Mouse (Mus musculus) splenic B cell, adult 2 months (primary cell): ENCODE data around the gene Gm4922.
A peak's percentile ranks its signal among the peaks of the same experiment; 100 is the strongest.

Source experiments
- DNase-seq: peaks from one replicate; pipeline ENCODE4 v3.0.0-alpha.2; 2011; ENCODE audit warnings: low read depth, low spot score
- H3K27me3 ChIP-seq: 2 replicates; pipeline ENCODE4 v1.6.1; 2012; ENCODE audit warnings: mild to moderate bottlenecking, low read length, moderate library complexity, mixed read lengths; ENCODE audit not compliant: control insufficient read depth, poor library complexity, insufficient read depth, severe bottlenecking
- H3K36me3 ChIP-seq: 2 replicates; pipeline ENCODE4 v1.6.1; 2012; ENCODE audit warnings: mild to moderate bottlenecking, low read length, moderate library complexity, mixed read lengths; ENCODE audit not compliant: control insufficient read depth, poor library complexity, insufficient read depth, severe bottlenecking

Gm4922 gene

GRCm38 (mm10) chr10:18760241-18760640 is 26.4 kb downstream of the Gm4922 start:
- peak; percentile 24 for DNase-seq
- Histone ChIP-seq H3K36me3 (no peaks in the 10 kb centered on the region), H3K27me3 (no peaks in the 10 kb centered on the region)

DNA sequence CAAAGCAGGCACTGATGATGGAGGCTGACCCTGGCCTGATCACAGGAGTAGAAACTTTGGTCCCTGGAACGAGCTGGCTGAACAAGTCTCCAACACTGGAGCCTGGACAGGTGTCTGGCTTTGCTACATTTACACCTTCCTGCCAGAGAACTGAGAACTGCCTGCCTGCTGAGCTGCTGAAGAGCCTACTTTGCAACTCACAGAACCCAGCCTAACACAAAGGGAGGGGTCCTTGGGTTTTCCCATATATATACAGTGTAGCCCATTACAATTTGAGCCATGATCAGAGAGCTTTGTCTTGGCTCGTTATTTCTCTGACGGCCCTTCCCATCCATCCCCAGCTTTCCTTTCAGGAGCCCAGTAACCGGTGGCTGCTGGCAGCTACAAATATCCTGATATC is 36.5 kb downstream of the Gm4922 start:
- Histone ChIP-seq H3K36me3 (no peaks in the 10 kb centered on the region), H3K27me3 (no peaks in the 10 kb centered on the region)
- DNase-seq, result no peak

DNA sequence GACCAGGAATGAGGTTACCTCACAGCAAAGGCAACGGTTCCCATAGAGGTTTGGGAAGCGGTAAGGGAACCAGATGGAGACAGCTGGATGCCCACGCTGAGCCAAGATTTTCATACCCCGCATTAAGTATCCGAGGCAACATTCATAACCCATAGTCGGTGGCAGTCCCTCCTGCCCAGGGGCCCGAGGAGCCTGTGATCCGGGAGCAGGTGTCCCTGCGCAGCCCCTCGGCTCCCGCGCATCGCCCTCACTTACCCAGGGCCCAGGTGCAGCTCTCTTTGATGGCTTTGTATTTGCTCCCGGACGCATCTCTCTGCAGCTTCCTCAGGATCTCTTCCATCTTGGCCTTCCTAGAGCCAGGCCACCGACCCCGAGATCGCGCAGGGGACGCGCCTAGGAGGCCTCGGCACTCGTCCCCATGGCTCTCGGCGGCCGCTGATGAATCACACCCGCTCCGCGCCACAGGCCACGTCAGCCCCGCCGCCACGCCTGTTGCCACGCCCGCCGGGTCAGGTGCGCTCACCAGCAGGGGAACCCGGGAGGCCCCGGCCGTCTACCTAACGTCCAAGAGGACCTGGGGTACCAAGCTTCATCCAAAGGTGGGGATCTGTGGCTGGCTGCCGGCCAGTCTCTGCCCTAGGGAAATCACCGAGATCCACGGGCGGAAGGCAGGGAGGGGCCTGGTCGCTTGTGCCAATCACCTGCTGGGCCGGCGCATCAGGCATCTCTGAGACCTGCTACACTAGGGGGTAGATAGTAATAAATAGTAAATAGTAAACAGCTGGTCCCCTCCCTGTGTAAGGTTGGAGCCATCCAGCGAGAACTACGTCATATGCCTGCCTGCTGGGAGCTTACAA is 43.1 kb downstream of the Gm4922 start, which contains the start of gene Arfgef3:
Arfgef3 (minus strand) TSS at position 664 of the 857 bp plus-strand sequence.
- peak; percentile 1 for DNase-seq
- H3K36me3 ChIP-seq, result no peaks in the 10 kb centered on the region
- H3K27me3 ChIP-seq, result no peaks in the 10 kb centered on the region

- H3K27me3 ChIP-seq, result no peaks in the 10 kb centered on the region
- H3K36me3 ChIP-seq, result no peaks in the 10 kb centered on the region
- DNase-seq, result no peak
These were observed 44.5 kb downstream of the Gm4922 start for GRCm38 (mm10) chr10:18742086-18742485.

DNA sequence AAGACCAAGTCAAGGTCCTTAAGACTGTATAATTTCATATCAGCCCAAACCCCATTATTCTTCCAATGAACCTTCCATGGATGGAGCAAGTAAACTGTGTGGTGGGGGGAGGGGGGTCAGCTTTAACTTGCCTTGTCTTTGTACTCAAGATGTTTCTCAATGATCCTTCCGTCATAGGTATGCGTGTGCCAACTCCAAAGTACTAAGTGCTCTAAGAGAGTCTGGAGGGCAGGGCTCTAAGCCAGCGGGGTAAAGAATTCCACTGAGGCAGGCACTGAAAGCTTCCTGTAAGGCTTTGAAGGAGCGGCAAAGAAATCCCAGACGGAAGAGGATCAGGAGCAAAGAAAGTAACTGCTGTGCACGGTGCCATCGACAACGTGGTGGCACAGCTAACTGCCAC is 45.6 kb downstream of the Gm4922 start:
- DNase-seq, result no peak
- H3K27me3 ChIP-seq, result no peaks in the 10 kb centered on the region

More for the DNA sequence above, 45.6 kb downstream of the Gm4922 start:
- no peaks in the 10 kb centered on the region for H3K36me3 ChIP-seq
